Mouse (Mus musculus) brain, embryonic 14.5 days (tissue): ENCODE results near the gene F5.

Source experiments
- CTCF ChIP-seq: fragments of 200-500 bp; IDR thresholded peaks from 2 replicates; pipeline ENCODE4 v1.5.1; 2012; ENCODE audit warnings: inconsistent platforms, mild to moderate bottlenecking, moderate library complexity, borderline replicate concordance; ENCODE audit not compliant: insufficient read depth, insufficient read length; ENCODE audit errors: extremely low read depth
- POLR2A ChIP-seq: fragments of 200-500 bp; IDR thresholded peaks from 2 replicates; pipeline ENCODE4 v1.6.1; 2012; ENCODE audit warnings: mild to moderate bottlenecking, inconsistent platforms, borderline replicate concordance; ENCODE audit not compliant: poor library complexity, insufficient read depth, insufficient read length, severe bottlenecking; ENCODE audit errors: extremely low read depth

- TF ChIP-seq POLR2A (no peak), CTCF (no peak)
These were observed 36.6 kb upstream of the F5 start, which contains the start of gene Selp for GRCm38 (mm10) chr1:164114947-164115493.
